Mouse (Mus musculus) naive thymus-derived CD4-positive, alpha-beta T cell, adult 2 months (primary cell): ENCODE measurements at regions not wholly inside any gene's neighbourhood (a gene's known extent, or its start where the extent isn't known, plus 50 kb on each side); places are given as distances from the start of the nearest gene placed in this dataset.

ENCODE experiments used
- DNase-seq: peaks from one replicate; pipeline ENCODE4 v3.0.0-alpha.2; 2011; ENCODE audit warnings: low read depth

DNA sequence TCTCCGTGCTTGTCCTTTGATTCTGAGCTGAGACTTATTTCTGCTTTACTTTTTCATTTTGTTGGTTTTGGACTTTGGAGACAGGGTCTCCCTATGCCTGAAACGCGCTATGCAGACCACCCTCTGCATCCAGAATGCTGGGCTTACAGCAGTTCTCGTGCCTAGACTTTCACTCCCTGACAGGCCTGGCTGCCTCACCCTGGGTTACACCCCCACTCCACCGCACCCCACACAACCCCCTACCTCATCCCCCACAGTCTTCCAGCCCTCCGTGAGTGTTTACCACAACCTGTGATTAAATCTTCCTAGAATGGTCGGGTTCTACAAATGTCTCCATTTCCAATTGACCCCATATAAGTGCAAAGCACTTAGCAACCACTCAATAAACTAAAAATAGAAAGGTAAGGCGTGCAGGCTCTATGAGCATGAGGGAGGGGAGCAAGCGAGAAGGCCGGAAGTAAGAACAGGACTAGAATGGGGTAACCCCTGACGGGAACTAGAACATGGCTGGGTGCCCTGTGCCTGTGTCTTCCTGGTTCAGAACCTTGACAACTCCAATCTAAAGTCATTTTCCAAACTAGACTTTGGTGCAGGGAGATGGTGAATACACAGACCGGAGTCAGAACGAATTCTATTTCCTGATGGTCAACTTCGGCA is 131.2 kb upstream of the Lef1 start:
- DNase-seq: peak; percentile 74

DNA sequence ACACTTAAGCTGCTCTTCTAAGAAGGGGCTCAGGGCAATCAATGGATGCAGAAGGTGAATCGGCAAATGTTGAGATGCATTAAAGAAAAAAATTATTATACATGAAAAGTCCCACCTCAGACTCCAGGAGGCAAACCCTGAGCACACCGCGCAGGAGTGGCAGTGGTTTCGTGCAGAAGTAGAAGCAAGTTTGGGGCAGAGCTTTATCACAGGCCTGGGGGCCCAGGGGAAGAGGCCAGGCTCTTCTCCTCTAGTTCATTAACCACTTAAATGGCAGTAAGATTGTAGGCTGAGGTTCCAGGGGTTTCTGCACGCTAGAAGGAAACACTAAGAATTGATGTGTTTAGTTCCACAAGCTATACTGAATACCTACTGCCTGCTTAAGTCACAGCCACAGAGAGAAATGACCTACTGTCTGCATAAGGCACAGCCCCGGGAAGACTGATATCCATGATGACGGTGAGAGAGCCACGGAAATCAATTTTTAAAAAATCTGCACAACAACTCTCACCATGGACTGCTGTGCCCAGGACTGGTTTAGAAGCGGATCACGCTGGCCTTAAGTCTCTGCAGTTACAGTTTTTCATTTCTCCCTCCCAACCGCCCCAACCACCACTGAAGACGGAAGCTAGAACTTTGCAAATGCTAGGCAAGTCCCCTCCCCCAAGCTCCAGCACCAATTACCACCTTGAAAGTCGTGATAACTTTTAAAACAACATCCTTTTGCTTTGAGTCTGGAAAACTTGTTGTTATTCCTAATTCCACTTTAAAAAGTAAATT is 132.2 kb upstream of the Lef1 start:
- peak; percentile 70 for DNase-seq

DNA sequence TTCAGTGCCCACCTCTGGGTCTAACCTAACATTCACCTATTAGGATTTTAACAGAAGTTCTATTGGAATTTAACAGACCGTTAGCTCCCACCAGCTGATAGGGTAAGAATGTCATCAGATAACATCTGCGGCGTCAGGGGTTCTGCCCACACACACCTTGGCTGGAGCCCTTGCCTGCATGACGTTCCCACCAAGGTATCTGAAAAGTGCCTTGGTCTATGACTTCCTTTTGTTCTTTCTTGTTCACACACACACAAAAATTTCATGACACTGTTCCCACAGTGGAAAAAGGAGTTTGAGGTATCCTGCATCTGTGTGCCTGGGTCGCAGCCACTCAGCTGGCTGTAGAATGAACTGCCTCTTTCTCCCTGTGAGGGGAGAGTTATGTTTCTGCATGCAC is 134.1 kb upstream of the Lef1 start:
- peak; percentile 51 for DNase-seq

DNA sequence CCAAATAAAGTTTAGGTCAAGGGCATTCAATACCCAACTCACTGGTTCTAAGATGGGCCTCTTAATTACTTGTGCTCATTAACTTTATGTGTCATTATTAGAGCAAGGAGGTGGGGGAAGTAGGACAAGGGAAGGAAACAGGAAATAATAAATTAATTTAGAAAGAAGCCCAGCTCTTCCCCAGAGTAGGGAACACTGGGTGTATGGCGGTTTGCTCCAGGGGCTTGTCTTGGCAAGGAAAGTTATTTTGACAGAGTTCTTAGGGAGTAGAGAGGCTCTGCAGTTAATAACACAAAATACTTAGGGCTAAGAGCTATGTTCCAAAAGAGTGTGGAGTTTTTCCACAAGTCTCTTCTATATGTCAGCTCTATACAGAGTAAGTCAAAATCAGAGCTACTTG is 135.0 kb upstream of the Lef1 start:
- DNase-seq: no peak

DNA sequence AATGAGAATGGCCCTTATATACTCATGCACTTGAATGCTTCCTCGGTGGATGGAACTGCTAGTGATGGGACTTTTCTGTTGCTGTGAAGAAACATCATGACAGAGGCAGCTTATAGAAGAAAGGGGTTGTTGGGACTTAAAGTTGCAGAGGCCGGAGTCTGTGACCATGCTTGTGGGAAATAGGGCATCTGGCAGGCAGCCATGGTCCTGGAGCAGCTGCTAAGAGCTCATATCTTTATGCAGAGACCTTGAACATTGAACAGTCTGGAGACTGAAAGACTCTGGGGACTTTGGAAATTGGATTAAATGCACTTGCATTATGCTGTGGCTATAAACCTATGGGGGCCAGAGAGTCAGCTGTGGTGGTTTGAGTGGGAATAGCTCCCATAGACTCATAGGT is 138.1 kb upstream of the Lef1 start:
- no peak for DNase-seq

DNA sequence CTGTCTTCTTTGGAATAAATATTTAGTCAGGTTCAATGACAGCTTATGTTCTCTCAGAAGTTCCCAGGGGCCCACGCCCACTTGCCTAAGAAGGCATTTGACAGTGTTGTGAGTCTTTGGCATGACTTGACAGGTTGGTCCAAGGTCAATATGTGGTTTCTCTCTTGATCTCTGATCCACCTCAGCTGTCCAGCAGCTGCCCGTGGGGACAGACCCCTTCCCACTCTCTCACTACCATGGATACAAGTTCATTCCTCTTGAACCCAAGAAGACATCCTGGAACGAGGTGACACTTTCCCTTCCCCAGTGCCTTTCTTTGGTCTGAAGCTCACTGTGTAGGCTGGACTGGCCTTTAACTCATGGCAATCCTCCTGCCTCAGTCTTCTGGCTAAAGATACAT is 145.0 kb upstream of the Lef1 start:
- DNase-seq: no peak

DNA sequence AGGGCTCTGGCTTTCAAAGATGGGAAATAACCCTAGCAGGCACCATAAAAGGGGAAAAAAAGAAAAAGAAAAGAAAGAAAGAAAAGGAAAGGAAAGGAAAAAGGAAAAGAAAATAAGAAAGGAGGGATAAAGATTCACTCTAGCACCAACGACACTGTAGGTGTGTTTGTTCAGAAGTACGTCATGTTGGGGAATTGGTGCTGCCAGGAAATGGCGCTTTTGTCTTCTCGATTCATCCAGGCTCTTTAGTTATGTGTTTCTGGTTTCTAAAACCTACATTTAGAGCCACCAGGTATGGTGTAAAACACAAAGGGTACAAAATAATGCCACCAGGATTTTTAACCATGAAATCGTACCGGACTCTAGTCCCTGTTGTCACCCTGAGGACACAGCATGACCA is 146.2 kb upstream of the Lef1 start:
- DNase-seq: peak; percentile 59

DNA sequence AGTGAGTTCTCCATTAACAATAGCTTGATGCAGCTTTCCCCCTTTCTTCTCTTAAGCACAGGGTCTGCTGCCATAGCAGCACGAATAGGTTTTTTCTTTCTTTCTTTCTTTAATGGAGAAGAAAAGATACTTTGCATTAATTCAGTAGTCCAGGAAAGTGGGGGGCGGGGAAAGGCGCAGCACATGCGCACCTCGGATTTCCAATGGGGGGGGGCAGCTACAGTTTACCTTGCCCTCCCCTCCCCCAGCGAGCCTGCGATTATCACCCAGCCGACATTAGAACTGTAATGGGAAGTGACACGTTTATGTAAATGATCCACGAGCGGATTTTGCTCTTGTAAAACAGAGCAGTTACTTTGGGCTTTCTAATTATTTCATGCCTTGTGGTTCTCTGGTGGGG is 146.6 kb upstream of the Lef1 start:
- no peak for DNase-seq

DNA sequence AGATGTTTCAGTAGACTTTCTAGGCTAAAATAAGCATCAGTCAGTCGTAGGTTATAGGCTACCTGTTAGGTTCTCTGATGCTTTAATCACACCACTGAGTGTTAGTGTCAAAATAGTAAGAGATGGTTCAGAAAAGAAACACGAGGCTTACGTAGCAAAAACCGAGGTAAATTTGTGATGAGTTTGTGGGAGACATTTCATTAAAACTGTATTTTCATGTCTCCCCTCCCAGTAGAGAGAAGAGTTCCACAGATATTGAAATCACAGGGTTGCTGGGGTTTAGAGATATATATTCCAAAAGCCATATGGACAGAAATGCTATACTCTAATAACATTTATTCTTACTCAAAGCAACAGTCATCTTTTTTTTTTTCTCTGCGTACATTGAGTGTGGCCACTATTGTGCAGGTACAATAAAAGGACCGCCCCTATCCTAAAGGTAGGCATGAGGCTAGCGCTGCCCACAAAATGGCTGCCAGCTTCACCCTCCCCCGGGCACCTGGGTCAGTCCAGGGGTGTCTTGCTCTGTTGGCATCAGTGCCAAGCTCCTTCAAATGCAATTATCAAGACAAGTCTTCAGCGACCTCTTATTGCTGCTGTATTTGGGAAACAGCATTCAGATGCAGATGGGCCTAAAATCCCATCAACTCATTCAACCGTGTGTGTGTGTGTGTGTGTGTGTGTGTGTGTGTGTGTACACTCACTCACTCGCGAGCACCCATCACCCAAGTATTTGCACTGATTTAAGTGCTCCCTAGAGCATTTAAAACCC is 147.4 kb upstream of the Lef1 start:
- no peak for DNase-seq

DNA sequence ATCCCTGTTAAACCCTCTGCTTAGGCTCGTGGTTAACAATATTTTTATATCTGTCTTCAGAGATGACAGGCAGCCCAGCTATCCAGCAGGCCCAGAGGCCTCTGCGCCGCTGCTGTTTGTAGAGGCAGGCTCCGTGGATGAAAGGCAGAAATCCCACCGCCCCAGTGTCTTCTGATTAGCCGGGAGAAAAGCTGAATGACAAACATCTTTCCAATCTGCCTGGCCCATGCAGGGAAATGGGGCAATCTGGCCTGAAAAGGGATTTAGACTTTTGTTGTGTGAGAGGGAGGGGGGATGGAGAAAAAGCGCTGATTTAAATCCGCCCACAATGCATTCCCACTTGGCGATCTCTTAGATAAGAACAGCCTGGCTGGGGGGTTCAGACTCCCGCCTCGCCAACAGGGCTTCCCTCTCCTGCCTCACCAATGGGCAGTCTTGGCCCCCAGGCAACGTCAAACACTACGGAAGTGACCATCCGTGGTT is 148.1 kb upstream of the Lef1 start:
- no peak for DNase-seq

DNA sequence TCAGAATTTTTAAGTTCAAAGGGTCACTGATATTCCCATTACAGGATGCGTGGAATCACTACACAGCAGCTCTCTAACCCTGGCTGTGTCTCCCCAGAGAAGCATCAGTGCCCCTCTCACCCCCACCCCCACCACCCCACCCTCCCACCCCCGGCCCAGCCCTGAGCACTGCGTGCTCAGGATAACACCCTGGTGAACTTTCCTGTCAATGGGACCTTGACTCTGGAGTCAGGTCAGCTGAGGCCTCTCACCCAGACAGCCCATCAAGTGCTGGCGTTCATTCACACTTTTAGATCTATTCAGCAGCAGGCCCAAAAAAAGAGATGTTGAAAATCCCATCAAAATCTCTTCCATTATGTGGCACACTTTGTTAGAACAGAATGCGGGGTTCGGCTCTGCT is 148.6 kb upstream of the Lef1 start:
- no peak for DNase-seq

DNA sequence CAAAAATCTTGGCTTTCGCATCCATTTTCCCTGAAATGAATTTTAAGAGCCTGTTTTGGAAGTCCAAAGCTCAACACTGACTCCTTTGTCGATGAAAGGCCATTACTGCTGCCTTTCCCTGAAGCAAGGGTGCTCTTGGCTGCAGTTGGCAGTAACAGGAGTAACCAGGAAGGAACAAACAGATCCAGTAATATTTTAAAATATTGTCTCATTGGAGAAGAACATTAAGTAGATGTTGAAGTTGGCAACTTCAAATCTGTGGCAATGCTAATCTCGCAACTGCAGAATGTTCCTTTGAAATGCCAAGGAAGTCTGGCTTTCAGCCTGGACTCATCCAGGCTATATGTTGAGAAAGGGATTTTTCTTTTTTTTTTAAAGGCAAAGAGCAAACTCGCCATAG is 154.3 kb upstream of the Lef1 start:
- DNase-seq: no peak

DNA sequence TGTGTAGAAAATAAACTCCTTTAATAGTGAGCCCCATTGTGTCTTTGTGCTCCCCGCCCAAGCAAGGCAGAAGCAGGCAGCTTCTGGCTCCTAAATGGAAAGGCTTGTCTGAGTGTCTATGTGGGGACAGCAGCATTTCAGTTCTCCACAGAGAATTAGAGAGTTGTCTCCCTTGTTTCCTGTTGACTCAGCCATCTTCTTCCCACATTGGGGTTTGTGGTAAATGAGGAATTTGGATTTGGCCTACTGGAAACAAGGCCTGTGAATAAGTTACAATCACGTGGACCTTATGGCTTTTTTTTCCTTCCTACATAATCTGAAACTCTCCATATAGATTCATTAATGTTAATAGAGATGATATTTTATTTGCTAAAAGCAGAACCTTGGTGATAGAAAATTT is 158.9 kb upstream of the Lef1 start:
- DNase-seq: no peak

DNA sequence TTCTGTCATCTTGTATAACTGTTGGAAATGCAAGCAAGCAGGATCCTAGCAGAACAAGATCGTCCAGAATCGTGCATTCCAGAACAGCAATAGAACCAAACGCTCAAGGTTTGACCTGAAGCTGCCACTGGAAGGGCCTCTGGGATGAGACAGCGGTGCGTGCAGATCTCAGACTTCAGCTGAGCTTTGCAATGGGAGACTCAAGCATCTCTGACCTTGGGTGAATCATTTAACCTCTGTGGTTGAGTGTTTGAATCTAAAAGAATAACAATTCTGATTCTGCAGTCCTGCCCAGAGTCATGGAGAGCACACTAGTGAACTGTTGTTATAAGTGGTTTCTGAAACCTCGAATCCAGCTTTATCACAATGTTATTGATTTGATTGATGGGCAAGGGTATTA is 159.4 kb upstream of the Lef1 start:
- no peak for DNase-seq

DNA sequence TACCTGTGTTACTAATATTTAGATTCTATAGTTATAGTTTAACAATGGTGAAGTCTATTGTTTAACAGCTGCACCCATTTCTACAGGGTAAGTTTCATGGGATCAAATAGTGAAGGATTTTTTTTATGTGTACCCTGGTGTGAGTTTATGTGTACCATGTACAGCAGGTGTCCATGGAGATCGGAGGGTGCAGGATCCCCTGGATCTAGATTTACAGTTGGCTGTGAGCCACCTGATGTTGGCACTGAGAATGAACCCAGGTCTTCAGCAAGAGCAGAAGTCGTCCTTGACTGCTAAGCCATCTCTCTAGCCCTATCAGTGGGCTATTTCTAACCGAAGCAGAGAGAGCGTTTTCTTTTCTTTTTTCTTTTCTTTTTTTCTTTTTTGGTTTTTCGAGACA is 162.4 kb upstream of the Lef1 start:
- DNase-seq: no peak

DNA sequence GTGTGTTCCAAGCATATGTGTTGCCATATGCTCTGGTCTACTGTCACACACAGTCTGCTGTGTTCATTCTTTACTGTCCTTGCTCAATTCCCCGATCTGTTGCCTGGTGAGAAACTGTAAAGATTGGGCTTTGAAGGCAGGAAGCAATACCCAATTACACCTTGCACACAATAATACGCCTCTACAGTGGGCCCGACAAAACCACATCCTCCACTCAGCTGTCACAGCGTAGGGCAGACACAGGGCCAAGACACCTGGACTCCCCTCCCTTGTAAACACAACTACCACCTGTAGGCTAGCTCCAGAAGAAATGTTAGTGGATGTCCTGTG is 163.0 kb upstream of the Lef1 start:
- peak; percentile 89 for DNase-seq

DNA sequence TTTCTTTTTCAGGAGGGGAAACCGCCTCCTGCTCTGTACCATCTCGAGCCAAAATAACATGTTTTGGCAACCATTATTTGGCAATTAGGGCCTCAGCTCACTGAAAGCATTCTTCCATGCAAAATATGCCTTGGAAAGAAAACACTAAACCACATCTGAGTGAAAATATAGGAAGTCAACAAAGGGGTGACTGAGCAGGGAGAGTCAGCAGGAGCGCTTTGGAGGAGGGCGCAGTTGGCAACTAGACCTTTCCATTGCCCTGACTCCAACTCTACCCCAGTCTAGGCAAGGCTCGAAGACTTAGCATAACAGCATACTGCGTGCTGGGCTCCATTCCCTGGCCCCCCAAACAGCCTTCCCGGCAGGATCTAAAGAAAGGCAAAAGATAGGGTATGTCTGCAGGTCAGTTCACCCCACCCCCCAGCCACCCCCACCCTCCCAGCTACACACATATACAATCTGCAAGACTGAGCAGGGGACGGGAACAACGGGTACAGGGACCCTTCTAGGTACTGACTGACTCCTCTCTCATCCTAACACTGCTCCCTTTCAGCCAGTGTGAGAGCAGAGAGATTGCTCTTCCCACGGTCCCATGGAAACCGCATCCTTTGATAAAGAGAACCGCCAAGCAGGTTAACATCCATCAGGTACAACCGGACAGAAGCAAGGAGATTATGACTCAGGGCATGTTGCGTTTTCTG is 163.5 kb upstream of the Lef1 start:
- peak; percentile 51 for DNase-seq

DNA sequence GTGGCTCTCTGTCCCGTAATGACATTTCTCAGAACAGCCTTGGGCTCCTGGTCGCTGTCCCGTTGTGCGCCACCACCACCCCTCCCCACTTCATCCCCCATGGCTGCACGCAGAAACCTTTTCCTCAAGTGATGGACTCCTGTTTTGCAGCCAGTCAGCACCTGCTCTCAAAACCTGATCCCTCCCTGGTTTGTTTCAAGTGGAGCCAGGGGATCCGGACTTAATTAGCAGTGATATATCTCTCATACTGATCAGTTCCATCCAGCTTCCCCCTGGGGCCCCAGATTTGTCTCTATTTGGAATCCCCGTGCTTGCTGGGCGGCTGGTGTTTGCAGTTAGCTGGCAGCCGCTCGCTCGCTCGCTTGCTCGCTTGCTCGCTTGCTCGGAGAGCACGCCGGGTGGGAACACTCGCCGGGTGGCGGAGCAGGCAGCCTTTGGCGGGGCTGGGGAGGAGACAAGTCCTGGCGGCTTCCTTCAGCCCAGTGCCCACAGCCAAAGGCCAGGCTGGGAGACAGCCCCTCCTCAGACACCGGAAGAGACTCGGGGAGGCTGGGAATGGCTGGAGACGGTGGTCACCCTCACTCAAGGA is 164.3 kb upstream of the Lef1 start:
- peak; percentile 61 for DNase-seq

DNA sequence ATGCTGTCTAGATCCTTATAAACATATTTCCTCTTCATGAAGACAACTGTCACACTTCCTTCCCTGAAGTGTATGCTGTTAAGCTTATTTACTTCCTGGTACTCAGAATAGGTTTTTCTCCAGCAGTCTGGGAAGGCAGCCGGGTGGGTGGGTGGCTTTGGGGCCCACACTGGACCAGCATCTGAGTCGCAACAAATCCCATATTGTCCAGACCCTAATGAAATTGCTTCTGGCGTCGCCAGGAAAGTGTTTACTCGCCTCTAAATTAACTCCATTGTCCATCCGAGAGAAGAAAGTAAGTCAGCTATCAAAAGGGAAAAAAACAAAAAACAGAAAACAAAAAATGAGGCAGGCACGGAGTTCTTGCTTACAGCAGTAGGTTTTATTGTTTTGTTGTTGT is 164.9 kb upstream of the Lef1 start:
- DNase-seq: no peak

DNA sequence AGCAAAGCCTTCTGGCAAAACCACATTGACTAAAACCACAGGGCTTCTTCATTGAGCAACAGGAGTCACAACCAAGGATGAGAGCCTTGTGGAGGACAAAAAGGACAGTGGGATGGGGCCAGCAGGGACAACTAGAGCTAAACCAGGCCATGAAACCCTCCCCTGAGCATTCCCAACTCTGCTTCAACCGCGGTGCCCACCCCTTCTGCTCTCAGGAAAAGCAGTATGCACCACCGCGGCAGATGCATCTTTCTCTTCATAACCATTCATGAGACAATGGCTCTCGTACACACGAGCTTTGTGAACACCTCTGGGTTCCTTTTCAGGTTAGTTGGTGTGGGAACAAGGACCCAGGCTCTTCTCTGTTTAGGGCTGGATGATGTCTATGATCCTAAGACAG is 166.0 kb upstream of the Lef1 start:
- DNase-seq: no peak

DNA sequence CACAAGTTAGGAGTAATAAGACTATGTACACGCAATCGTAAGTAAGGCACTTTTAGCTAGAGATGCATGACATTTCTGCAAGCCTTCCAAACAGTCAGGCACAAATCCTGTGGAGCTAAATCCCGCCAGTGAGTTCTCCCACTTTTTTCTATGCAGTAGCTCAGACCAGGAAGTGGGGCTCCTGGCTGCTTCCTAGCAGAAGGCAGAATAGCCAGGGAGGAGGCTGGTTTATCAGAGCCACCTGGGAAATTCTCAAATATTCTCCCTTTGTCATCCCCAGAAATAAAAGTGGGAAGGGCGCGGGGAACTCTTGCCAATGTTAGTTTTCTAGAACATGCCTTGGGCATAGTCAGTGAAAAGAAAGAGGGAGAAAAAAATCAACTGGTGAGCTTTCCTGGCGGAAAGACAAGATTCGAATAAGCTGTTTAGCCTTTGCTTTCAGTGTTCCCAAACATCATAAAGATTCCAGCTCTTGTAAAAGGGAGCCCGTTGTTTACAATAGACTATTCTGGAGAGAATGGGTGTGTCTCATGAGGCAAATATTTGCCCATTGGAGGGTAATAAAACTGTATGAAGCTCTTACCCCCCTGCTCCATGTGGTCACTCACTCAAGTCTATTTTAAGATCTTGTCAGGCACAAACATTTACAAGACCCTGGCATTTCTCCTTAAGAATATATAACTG is 167.2 kb upstream of the Lef1 start:
- no peak for DNase-seq
